Mouse (Mus musculus) intestine, postnatal 0 days (tissue): ENCODE measurements around the gene Apoc2. TPM values are rescaled to one million over a fixed set of nuclear protein-coding genes. Genes with fewer than 3 reads are reported as not detected.

Experiments
- ATAC-seq: fragments of 200-750 bp; cut with Nextera tagmentation; 2 replicates; pipeline ENCODE4 v1.8.0; 2017; ENCODE audit warnings: mild to moderate bottlenecking, moderate TSS enrichment, moderate library complexity
- H3K27ac ChIP-seq: fragments of 300-500 bp; sonication (generic); 2 replicates; pipeline ENCODE4 v1.5.1; 2014; ENCODE audit warnings: mild to moderate bottlenecking, low read depth, low read length, moderate library complexity
- H3K27me3 ChIP-seq: fragments of 300-500 bp; sonication (generic); replicated peaks from 2 replicates; pipeline ENCODE4 v1.6.1; 2014; ENCODE audit warnings: low read length, mixed read lengths; ENCODE audit not compliant: control insufficient read depth, insufficient read depth
- H3K36me3 ChIP-seq: fragments of 300-500 bp; sonication (generic); 2 replicates; pipeline ENCODE4 v1.6.1; 2014; ENCODE audit warnings: mild to moderate bottlenecking, moderate library complexity; ENCODE audit not compliant: control insufficient read depth, insufficient read depth
- H3K4me1 ChIP-seq: fragments of 300-500 bp; sonication (generic); replicated peaks from 2 replicates; pipeline ENCODE4 v1.6.1; 2014; ENCODE audit warnings: antibody characterized with exemption, low read length, mixed read lengths; ENCODE audit not compliant: control insufficient read depth, insufficient read depth
- H3K4me2 ChIP-seq: fragments of 300-500 bp; sonication (generic); replicated peaks from 2 replicates; pipeline ENCODE4 v1.6.1; 2014; ENCODE audit warnings: low read depth, mild to moderate bottlenecking, moderate library complexity
- H3K4me3 ChIP-seq: fragments of 300-500 bp; sonication (generic); 2 replicates; pipeline ENCODE4 v1.5.1; 2014; ENCODE audit warnings: low read depth, low read length
- H3K9ac ChIP-seq: fragments of 300-500 bp; sonication (generic); 2 replicates; pipeline ENCODE4 v1.6.1; 2014; ENCODE audit warnings: mild to moderate bottlenecking, low read depth, low read length
- H3K9me3 ChIP-seq: fragments of 300-500 bp; sonication (generic); 2 replicates; pipeline ENCODE4 v1.6.1; 2016; ENCODE audit warnings: mixed run types; ENCODE audit not compliant: control insufficient read depth
- CTCF ChIP-seq: sonication (generic); IDR thresholded peaks from 2 replicates; pipeline ENCODE4 v1.5.1; 2016; ENCODE audit warnings: low read depth, mild to moderate bottlenecking, control low read depth, antibody characterized with exemption, moderate library complexity
- WGBS: fragments of 180-500 bp; shearing (Covaris S2); extraction: QIAGEN DNeasy Blood & Tissue Kit; methylation state at CpG from one replicate; pipeline ENCODE4 v1.1.7; 2014; 5-methylcytosine and 5-hydroxymethylcytosine counted together
- polyA plus RNA-seq: library from polyadenylated mRNA; unstranded; fragments of >200 nt; fragmentation: Nextera tagmentation; extraction: Ambion mirVana; gene quantifications from 2 replicates; pipeline ENCODE4 v1.2.1, GENCODE M21; 2015

The Apoc2 gene
- 11,285 and 12,482 TPM in 2 replicates for polyA plus RNA-seq

- Histone ChIP-seq H3K4me2 (peak within 1 kb of the TSS; percentile 47; the same call in 1 of the 2 replicates), H3K9ac (peak within 1 kb of the TSS; percentile 11; the same call in 1 of the 2 replicates), H3K4me3 (no peak within 1 kb of the TSS), H3K4me1 (peaks cover 3% of the 10 kb centered on the region; the same call in 1 of the 2 replicates), H3K27me3 (no peaks in the 10 kb centered on the region), H3K36me3 (no peaks in the 10 kb centered on the region), H3K9me3 (no peaks in the 10 kb centered on the region), H3K27ac (peak within 1 kb of the TSS; percentile 76)
- WGBS = 33% methylated on average over 8 of the region's 8 CpGs
- no peak for TF ChIP-seq CTCF
- ATAC-seq = peak; percentile 61
Measured at GRCm38 (mm10) chr7:19677872-19678271, at the start of gene Apoc2. TSS of gene Apoc2 (minus strand) at chr7:19677941.

GRCm38 (mm10) chr7:19726541-19726940 lies 48.8 kb upstream of the Apoc2 start:
- no peak for ATAC-seq

GRCm38 (mm10) chr7:19724167-19724566 lies 46.4 kb upstream of the Apoc2 start:
- Histone ChIP-seq H3K4me1 (no peaks in the 10 kb centered on the region), H3K36me3 (peaks cover 88% of the 10 kb centered on the region), H3K4me3 (no peak overlapping the region), H3K9ac (no peak overlapping the region), H3K9me3 (no peaks in the 10 kb centered on the region), H3K4me2 (no peak overlapping the region), H3K27ac (no peak overlapping the region), H3K27me3 (no peaks in the 10 kb centered on the region)
- TF ChIP-seq CTCF = no peak
- 0 out of 2 replicates have a peak, but pooled peaks have one; percentile 14 for ATAC-seq
- WGBS = 81% methylated on average over 12 of the region's 12 CpGs

More at GRCm38 (mm10) chr7:19726541-19726940, 48.8 kb upstream of the Apoc2 start:
- TF ChIP-seq CTCF = no peak
- no peaks in the 10 kb centered on the region for H3K9me3 ChIP-seq
- H3K27me3 ChIP-seq = no peaks in the 10 kb centered on the region
- 84% methylated on average over 4 of the region's 4 CpGs for WGBS
- no peak overlapping the region for H3K9ac ChIP-seq
- H3K4me1 ChIP-seq = no peaks in the 10 kb centered on the region
- peaks cover 93% of the 10 kb centered on the region for H3K36me3 ChIP-seq
- H3K27ac ChIP-seq = no peak overlapping the region
- H3K4me3 ChIP-seq = no peak overlapping the region
- H3K4me2 ChIP-seq = no peak overlapping the region

- Histone ChIP-seq H3K27me3 (no peaks in the 10 kb centered on the region), H3K4me1 (no peaks in the 10 kb centered on the region), H3K9me3 (no peaks in the 10 kb centered on the region), H3K36me3 (peaks cover 81% of the 10 kb centered on the region), H3K4me3 (no peak overlapping the region), H3K27ac (no peak overlapping the region), H3K9ac (no peak overlapping the region), H3K4me2 (no peak overlapping the region)
- peak; percentile 44 for ATAC-seq
- WGBS = 81% methylated on average over 6 of the region's 6 CpGs
- 0 out of 2 replicates have a peak, but pooled peaks have one; percentile 28 for TF ChIP-seq CTCF
Measured at GRCm38 (mm10) chr7:19722754-19723195, 45.0 kb upstream of the Apoc2 start.

GRCm38 (mm10) chr7:19719200-19719599 lies 41.5 kb upstream of the Apoc2 start:
- Histone ChIP-seq H3K4me2 (no peak overlapping the region), H3K4me1 (no peaks in the 10 kb centered on the region; the same call in 1 of the 2 replicates), H3K9me3 (no peaks in the 10 kb centered on the region), H3K36me3 (peaks cover 56% of the 10 kb centered on the region), H3K27me3 (no peaks in the 10 kb centered on the region), H3K9ac (no peak overlapping the region), H3K27ac (no peak overlapping the region), H3K4me3 (no peak overlapping the region)
- no peak for TF ChIP-seq CTCF
- no peak for ATAC-seq
- 90% methylated on average over 4 of the region's 4 CpGs for WGBS

GRCm38 (mm10) chr7:19718297-19718952 lies 40.7 kb upstream of the Apoc2 start:
- Histone ChIP-seq H3K4me2 (no peak overlapping the region), H3K27me3 (no peaks in the 10 kb centered on the region), H3K9ac (no peak overlapping the region), H3K4me1 (no peaks in the 10 kb centered on the region; the same call in 1 of the 2 replicates), H3K4me3 (no peak overlapping the region), H3K9me3 (no peaks in the 10 kb centered on the region), H3K27ac (no peak overlapping the region), H3K36me3 (peaks cover 49% of the 10 kb centered on the region)
- TF ChIP-seq CTCF = no peak
- ATAC-seq = no peak
- WGBS = 94% methylated on average over 5 of the region's 5 CpGs
